ENCODE assay signal across 8 mouse cellular contexts in the genomic region with DNA sequence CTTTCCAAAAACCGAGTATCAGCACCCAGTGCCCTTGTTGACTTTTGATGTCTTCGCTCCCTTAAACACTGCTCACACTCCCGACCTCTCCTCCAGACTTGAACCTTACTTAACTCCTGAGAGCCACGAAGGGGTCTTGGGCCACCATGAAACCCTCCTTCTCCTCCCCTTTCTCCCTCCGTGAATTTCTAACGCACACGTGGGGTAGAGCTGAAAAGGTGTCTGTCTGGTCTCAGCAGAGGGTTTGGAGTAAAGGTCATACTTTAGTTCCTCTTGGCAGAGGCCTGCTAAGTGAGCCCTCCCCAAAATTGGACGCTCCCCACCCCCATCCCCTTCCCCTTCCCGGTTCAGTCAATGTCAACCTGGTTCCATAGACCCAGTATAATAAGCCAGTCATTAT. TPM values are rescaled to one million over a fixed set of nuclear protein-coding genes. Genes with fewer than 3 reads are reported as not detected.
A peak's percentile ranks its signal among the peaks of the same experiment; 100 is the strongest.
DNase-seq lines count a peak whose midpoint lies in the region; ATAC-seq lines count a peak whose summit lies in the region.
"Had no signal": no experiment of that assay in that cellular context is flagged by ENCODE, and none has a peak within 500 bp of the region (broad histone marks: within the 10 kb centered on the region; RNA-seq: fewer than 3 reads in every experiment).

No protein-coding gene starts in this region.

- no peaks in the 10 kb centered on the region for H3K36me3 ChIP-seq in forebrain, embryonic 13.5 days (ENCODE audit: poor library complexity, severe bottlenecking)

- WGBS in forebrain, embryonic 13.5 days, result 1% methylated on average over 9 of the region's 9 CpGs

- H3K9ac ChIP-seq in forebrain, embryonic 13.5 days, result peak overlapping the region; percentile 72

- H3K27me3 ChIP-seq in forebrain, embryonic 13.5 days, result no peaks in the 10 kb centered on the region

- H3K4me2 ChIP-seq in forebrain, embryonic 13.5 days, result peak overlapping the region; percentile 79

- peaks cover 21% of the 10 kb centered on the region for H3K4me1 ChIP-seq in forebrain, embryonic 13.5 days

- peak overlapping the region; percentile 95 for H3K4me3 ChIP-seq in forebrain, embryonic 13.5 days

- no peak for ATAC-seq in forebrain, embryonic 13.5 days

- H3K9me3 ChIP-seq in forebrain, embryonic 13.5 days (replicated peaks), result no peaks in the 10 kb centered on the region

- peak overlapping the region; percentile 42; the same call in 1 of the 2 replicates for H3K27ac ChIP-seq in forebrain, embryonic 13.5 days

- peak; percentile 25 for DNase-seq in urinary bladder, adult 2 months (ENCODE audit: low spot score)
- DNase-seq in urinary bladder, postnatal 36 days (ENCODE audit: low spot score in 2 of 2), result no peak
- peak; percentile 75 for DNase-seq in kidney, adult 9 months
- DNase-seq in lung, postnatal 36 days, result peak; percentile 13
- DNase-seq in spleen, postnatal 14 days (ENCODE audit: low spot score in 2 of 2), result no peak
- DNase-seq in left cerebral cortex, adult 18-20 months (ENCODE audit: low spot score in 2 of 2), result no peak

RNA-seq across cellular contexts. Expression of a gene that starts 1.2 kb away (rescaled TPM):
- polyA plus RNA-seq in urinary bladder, adult 2 months (2012; rRNA removed), result 78.2 and 91.6 TPM in 2 replicates
- 136 and 167 TPM in 2 replicates for polyA plus RNA-seq in forebrain, embryonic 13.5 days (2015; fragmentation: Nextera tagmentation; extraction: Ambion mirVana)
- total RNA-seq in left cerebral cortex, adult 18-20 months (2021), result 100 to 1,000 TPM; 121 to 124 TPM

RNA-seq across cellular contexts. Expression of a gene that starts 1.4 kb away (rescaled TPM):
- polyA plus RNA-seq in urinary bladder, adult 2 months (2012; rRNA removed), result 37.4 and 37.7 TPM in 2 replicates
- 9.1 and 10.4 TPM in 2 replicates for polyA plus RNA-seq in forebrain, embryonic 13.5 days (2015; fragmentation: Nextera tagmentation; extraction: Ambion mirVana)
- 10 to 100 TPM; 88.5 to 93.5 TPM for total RNA-seq in left cerebral cortex, adult 18-20 months (2021)

RNA-seq across cellular contexts. Expression of a gene that starts 23.3 kb away (rescaled TPM):
- polyA plus RNA-seq in urinary bladder, adult 2 months (2012; rRNA removed), result 0.04 TPM in 1 of 2 replicates, not detected in the other
- polyA plus RNA-seq in forebrain, embryonic 13.5 days (2015; fragmentation: Nextera tagmentation; extraction: Ambion mirVana), result 0.15 and 0.39 TPM in 2 replicates
- under 1 TPM; 0.05 to 0.33 TPM for total RNA-seq in left cerebral cortex, adult 18-20 months (2021)
- total RNA-seq: gastrocnemius, postnatal 36 days had no signal

Comparison
In these comparisons a context has a peak if more than half of its experiments do, and no peak if none do; other contexts are left out.
1. DNase-seq: peak in urinary bladder, adult 2 months (single experiment), kidney, adult 9 months (single experiment) and lung, postnatal 36 days (single experiment); none in urinary bladder, postnatal 36 days (0 of 2), spleen, postnatal 14 days (0 of 2) and left cerebral cortex, adult 18-20 months (0 of 2).